Mouse (Mus musculus): ENCODE data around the gene Elmod3.

GRCm38 (mm10) chr6:72571826-72572225 lies 26.4 kb downstream of the Elmod3 start:
- no peak for TF ChIP-seq CTCF (IDR thresholded peaks at IDR 0.05; ENCODE audit: insufficient read depth, low read length)
- TF ChIP-seq POLR2A (IDR thresholded peaks at IDR 0.05; ENCODE audit: borderline replicate concordance, extremely low read depth, low read depth, low read length), result no peak

Measured in lung, adult 2 months (tissue).